Mouse (Mus musculus): ENCODE data around the gene Def8.

Def8 gene

DNA sequence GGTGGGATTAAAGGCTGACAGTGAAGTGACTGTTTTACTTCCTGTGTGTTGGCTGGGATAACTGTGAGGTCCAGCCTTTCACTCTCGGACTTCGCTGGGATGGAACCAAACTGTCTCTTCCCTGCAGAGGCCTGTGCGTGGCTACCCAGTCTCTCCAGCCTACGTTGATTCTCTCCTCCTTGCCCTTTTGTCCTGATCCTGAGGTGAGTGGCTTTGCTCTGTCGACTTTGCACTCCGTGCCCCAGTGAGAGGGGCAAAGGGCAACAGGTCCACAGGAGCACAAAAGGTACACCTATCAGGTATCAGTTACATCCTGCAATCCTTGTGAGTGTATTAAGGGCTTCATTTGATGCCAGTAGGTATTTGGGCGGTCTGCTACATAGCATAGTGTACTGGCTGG lies at the start of gene Def8:
Def8 (plus strand) TSS at position 87 of the 400 bp plus-strand sequence.
- DNase-seq (ENCODE audit: low spot score in 2 of 2) = no peak

DNA sequence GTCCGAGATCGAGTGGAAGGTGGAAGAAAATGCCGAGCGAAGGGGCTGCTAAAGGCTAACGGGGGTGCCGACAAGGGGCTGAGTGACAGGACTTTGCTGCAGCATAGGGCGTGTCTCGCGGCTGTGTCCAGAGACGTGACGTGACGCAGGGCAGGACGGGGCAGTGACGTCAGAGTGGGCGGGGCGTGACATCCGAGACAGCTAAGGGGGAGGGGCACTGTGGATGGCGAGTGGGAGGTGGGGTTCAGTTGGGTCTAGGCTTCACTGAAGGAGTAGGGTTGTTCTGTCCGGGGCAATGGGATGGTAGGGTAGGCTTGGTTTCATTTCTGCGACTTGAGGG lies 49.1 kb upstream of the Def8 start:
- peak; percentile 96 to 98 for DNase-seq (ENCODE audit: low spot score in 2 of 2)

DNA sequence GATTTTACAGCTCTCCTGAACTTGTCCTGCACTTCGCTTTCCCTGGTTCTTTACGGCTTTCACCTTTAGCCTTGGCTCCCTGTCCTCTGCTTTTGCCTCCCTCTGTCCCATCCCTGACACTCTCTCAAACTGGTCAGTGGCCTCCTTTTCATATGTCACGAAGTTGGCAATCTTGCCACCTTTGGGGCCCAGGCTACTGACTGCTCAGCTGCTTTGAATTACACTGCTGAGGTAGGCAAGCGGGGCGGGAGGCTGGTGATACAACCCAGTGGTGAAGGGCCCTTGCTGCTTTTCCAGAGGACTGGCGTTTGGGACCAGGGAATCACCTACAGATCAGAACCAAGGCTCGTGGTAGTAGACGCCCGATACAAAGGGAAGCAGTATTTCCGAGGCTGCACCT lies 47.6 kb upstream of the Def8 start:
- DNase-seq (ENCODE audit: low spot score in 2 of 2) = no peak

DNA sequence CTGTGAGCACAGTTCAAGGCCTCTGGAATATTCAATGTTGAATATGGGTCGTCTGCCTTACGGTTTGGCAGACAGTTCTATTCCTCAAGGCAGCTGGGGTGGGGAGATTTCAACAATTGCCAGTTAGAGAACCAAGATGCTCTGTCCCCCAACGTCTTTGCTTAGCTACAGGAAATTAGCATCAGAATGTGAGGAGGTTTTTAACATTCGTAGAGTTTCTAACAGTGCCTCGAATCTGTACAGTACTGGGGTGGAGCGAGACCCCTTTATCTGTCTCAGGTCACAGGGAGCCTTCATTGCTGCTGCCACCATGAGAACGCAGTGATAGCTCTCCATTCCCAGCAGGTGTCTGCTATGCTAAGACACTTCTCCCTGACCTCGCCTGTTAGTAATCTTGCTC lies 47.2 kb upstream of the Def8 start:
- no peak for DNase-seq (ENCODE audit: low spot score in 2 of 2)

DNA sequence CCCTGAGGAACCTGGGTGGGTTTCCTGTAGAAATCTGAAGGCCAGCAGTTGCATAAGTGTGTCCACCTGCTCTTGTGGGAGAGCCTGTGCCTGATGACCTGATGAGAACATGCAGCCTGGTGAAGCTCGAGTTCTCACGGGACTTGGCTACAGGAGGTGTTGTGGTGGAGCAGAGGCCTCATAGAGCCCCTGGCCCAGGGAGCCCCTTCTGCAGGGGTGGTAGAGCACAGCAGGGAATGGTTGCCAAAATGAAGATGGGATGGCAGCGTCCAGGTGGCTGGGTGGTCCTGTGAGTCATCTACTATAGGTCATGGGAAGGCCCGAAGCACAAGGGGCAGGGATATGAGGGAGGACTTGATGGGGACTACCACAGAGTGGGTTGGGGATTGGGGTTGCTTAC lies 41.6 kb upstream of the Def8 start:
- DNase-seq (ENCODE audit: low spot score in 2 of 2) = no peak

DNA sequence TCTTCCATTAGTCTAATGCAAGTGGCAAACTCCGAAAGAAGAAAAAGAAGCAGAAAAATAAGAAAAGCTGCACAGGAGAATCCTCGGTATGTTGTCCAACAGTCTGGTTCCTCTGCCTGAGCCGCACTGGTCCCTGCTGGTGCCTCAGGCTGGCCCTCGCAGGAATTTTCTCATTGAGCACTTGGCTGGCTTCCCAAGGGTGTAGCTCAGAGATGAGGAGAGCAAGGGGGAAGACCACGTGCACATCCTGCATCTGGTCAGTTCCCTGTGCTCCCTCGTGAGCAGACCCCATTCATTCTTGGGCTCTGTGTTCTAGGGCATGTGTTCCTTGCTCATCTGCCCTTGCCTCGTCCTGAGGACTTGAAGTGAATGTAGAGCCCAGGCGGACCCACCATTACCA lies 40.8 kb upstream of the Def8 start:
- DNase-seq (ENCODE audit: low spot score in 2 of 2) = no peak

DNA sequence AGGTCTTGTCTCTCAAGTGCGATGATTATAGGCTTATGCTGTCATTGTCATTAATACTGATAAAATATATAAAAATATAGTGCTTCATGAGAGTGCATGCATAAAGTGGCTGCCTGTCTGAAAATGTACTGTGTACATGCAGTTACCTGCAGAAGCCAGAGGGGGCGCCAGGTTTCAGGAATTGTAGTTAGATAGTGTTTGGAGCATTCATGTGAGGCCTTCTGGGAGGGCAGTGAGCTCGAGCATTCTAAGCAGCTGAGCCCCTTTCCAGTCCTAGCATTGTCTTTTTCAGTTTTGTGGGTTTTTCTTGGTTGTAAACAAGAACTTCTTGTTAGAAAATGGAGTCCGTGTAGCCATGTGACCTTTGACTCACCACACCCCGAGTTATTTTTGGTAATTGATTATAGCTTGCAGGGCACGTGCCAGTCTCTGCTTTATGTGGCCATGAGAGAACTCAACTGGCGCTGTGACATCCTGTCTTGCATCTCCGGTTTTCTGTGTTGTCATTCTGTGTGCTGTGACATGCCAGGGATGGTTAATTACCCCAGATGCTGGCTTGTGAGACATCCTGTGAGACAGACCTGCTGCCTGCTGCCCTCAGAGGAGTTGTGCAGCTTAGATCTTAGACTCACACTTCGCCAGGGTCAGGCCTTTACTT lies 38.3 kb upstream of the Def8 start:
- peak in 1 of 2 experiments; percentile 41 for DNase-seq (ENCODE audit: low spot score in 2 of 2)

DNA sequence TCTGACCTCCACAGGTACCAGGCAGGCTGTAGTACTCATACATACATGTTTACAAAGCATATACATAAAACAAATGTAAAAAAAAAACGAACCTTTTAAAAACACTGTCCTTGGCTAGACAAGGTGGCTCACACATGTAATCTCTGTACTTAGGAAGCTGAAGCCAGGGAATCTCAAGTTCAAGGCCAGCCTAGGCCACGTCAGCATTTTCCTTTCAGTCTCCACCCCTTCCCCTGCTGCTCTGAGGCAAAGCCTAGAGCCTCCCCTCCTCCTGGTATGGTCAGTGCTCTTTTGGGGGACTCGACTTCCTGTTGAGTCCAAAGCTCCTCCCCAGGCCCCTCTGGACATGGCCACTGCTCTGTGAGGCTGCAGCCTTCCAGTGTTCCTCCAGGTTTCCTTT lies 36.3 kb upstream of the Def8 start:
- no peak for DNase-seq (ENCODE audit: low spot score in 2 of 2)

DNA sequence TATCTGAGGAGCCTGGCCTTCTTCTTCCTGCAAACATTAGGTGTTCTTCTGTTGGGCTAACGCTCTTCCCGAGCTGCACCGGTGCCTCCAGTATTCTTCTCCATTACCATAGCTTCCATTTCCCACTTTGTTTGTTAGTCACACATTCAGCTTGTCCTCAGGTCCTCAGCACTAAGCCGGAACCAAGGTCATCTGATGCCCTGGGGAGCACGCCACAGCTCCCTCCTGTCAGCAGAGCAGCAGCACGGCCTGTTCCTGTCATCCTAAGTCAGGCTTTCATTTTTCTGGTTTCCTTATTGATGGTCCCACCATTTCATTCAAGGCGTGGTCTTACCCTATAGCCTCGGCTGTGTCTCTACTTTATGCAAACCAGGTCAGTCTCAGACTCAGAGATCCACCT lies 35.5 kb upstream of the Def8 start:
- DNase-seq (ENCODE audit: low spot score in 2 of 2) = no peak

DNA sequence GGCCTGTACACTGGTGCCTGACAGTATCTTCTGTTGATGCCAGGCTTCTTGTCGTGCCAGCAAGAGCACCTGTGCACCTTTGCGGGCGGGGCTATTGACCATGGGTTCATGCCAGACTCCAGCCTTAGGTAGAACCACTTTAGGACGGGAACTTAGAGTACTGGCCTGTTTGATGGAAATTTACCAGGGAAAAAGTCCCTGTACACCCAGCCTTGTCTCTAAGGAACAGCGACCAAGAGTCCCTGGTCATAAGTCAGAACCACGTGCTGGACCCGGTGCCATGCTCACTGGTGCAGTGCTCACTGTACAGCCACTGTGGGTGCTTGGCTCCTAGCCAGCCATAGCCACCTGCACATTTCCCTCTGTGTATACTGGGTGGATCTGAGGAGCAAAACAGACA lies 34.3 kb upstream of the Def8 start:
- DNase-seq (ENCODE audit: low spot score in 2 of 2) = no peak

DNA sequence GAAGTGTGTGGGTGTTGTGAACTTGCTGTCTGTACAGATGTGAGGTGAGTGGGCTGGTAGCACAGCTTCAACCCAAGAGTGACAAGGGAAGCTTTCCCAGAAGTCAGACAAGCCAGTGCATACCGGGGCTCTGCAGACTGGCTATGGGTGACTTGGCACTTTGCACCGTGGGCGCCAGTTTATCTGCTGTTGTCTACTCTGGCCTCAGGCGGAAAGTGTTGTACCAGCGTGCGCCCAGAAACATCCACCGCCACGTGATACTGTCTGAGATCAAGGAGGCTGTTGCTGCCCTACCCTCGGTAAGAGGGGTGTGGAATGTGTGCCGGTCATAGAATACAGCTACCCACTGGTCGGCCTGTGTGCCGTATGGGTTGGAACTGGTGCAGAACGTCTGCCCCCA lies 25.0 kb upstream of the Def8 start:
- DNase-seq (ENCODE audit: low spot score in 2 of 2) = no peak

DNA sequence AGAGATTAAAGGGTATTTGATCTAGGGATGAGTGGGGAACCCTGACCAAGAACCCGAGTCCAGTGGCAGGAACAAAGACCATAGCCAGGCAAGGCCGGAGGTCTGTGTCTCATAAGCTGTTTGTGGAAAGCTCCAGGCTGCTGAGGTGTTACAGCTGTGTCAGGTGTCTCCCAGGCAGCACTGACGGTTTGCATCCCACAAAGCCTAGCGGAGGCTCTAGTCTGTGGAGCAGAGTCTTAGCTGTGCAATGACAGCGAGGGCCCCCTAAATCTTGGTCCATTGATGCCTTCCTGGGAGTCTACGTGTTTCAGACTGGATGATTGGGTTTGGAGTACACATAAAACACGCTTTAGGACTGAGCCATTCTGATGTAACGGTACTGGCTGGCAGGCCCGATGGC lies 21.4 kb upstream of the Def8 start:
- DNase-seq (ENCODE audit: low spot score in 2 of 2) = no peak

DNA sequence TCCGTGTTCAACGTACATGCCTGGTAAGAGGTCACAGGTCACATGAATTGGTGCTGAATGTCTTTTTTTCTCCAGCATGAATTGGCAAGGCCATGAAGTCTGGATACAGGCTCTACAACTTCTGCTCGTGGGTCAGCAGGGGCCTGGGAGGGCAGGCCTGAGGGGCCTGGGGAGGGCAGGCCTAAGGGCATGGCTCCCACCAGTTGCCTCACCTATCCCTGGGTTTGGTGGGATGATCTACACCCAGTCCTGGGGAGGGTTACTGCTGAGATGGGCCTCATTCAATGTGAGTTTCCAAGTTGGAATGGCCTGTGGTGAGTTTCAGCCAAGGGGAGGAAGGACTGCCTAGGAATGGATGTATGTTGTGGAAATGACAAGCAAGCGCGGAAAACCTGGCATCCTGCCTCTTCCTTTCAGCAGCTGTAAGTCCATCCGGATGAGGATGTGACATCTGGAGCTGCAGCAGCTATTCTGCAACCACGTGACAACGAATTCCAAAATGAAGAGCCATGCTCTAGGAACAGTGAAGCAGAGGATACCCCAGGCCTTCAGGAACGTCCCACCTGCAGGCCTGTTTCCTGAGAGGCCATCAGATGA lies 20.5 kb upstream of the Def8 start:
- no peak for DNase-seq (ENCODE audit: low spot score in 2 of 2)

DNA sequence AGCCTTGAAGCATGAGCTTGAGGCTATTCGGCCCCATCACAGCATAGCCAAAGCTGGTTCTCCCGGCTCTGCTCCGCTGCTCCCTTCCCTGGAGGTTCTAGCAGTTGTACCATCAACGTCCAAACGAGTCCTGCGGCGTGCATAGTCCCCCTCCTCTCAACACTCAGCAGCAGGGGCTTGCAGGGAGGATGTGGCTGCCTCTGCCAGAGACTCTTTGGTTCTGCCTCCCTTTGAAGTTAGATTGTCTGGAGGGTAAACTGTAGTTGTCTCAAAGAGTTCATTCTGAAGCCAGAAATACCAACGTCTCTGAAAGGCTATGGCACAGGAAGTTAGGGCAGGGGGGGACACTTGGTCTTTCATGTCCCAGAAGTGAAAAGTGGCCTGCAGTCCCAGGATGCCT lies 18.8 kb upstream of the Def8 start:
- DNase-seq (ENCODE audit: low spot score in 2 of 2) = no peak

DNA sequence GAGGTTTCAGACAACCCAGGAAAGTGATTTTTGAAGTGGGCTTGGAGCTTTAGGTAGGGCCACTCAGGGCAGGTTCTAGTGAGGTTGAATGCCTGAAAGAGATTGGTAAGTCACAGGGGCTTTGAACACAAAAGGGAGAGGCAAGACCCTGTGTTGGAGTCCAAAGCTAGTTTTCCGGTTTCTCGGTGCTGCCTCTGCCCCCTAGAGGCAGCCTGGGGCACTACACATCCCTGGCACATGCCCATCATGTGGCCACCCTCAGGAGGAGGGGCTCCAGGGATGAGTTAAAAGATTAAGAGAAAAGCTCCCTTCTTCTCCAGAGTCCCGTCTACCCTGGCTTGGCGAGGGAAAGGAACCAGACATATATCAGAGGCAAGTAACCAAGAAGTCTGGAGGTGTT lies 16.5 kb upstream of the Def8 start, which contains the start of gene Mc1r:
Mc1r (plus strand) TSS at position 322 of the 400 bp plus-strand sequence.
- DNase-seq (ENCODE audit: low spot score in 2 of 2) = peak; percentile 41 to 65

DNA sequence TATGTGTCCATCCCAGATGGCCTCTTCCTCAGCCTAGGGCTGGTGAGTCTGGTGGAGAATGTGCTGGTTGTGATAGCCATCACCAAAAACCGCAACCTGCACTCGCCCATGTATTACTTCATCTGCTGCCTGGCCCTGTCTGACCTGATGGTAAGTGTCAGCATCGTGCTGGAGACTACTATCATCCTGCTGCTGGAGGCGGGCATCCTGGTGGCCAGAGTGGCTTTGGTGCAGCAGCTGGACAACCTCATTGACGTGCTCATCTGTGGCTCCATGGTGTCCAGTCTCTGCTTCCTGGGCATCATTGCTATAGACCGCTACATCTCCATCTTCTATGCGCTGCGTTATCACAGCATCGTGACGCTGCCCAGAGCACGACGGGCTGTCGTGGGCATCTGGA lies 15.7 kb upstream of the Def8 start:
- no peak for DNase-seq (ENCODE audit: low spot score in 2 of 2)

DNA sequence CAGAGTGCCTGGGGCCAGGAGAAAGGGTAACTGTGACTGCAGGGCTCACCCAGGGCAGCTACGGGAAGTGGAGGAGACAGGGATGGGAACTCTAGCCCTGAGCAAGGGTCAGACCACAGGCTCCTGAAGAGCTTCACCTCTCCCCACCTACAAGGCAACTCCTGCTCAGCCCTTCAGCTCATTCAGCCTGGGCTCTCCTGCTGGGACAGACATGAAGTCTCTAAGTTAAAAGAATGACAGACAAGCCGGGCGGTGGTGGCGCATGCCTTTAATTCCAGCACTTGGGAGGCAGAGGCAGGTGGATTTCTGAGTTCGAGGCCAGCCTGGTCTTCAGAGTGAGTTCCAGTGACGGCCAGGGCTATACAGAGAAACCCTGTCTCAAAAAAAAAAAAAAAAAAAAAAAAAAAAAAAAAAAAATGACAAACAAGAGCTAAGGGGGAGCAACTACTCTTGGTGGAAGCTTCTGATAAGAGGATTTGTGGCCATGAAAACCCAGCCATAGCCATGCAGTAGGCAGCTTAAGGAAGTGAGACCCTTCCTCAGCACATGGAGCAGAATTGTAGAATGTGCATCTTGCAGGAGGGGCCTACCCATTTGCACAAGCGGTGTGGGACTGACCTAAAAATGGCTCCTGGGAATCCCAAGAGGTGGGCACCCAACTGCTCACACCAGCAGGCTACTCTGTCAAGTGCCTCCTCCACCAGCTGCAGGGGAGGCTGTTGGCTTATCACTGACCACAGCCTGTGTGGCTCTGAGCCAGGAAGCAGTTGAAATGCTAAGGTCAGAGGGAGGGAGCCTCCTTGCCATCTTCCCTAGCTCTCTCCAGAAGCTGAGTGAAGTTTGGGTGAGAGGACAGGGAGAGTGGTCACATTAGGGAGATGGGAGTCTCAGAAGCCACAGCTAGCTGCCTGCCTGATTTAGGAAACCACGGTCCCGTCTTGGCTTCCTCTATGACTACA lies 14.5 kb upstream of the Def8 start:
- DNase-seq (ENCODE audit: low spot score in 2 of 2) = no peak

DNA sequence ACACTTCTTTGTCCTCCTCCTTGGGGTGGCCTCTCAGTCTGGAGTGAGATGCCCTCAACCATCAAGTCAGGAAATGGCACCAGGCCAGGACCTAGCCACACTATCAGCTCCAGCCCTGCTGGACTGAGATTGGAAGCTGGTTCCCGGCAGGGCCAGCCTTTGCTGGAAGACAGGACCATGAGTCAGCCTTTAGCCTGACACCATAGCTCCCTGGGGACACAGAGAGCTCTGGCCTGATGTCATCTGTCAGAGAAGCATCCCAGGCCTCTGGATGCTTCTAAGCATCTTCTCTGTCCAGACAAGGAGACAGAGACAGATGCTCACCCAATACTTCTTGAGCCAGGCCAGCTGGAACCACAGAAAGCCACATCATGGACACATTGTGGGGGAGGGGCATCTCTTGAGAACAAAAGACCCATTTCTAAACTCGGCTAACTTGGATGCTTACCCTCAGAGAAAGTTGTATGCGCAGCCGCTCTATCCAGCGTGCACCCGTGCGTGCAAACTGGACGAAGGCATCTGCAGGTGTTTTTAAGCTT lies 13.2 kb upstream of the Def8 start:
- DNase-seq (ENCODE audit: low spot score in 2 of 2) = no peak

DNA sequence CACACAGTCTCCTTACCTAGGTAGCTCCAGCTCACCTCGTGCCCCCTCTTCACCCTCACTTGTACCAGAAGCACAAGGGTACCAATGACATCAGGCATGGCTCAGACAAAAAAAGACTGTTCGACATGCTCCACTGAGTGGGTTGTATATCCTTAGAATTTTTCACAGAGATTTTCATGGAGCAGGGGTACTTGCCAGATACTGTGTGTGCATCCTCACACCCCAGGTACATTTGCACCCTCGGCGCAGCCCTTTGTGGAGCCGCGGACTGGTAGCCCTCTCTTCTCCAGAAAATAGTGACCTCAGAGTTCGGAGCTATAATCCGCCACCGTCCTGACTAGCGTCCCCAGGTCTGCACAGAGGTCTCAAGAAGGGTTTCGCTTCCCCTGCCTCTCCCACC lies 12.5 kb upstream of the Def8 start:
- no peak for DNase-seq (ENCODE audit: low spot score in 2 of 2)

DNA sequence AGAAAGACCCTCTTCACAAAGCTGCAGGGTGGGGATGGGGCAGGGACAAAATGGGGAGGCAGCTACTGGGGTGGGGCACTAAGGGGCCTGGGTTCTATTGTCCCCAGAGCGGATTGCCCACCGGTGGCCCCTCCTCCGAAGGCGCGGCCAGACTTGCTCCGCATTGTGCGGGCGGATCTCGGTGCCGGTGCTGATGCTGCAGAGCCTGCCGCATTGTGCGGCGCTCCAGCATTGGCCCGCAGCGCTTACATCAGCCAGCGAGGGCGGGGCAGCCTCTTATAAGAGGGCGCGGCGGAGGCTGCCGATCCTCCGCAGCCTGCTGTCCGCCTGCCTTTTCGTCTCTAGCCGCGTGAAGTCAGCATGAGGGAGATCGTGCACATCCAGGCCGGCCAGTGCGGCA lies 12.1 kb upstream of the Def8 start, which contains the start of gene Tubb3:
Tubb3 (plus strand) TSS at position 179 of the 400 bp plus-strand sequence.
- peak in 1 of 2 experiments; percentile 37 for DNase-seq (ENCODE audit: low spot score in 2 of 2)

DNA sequence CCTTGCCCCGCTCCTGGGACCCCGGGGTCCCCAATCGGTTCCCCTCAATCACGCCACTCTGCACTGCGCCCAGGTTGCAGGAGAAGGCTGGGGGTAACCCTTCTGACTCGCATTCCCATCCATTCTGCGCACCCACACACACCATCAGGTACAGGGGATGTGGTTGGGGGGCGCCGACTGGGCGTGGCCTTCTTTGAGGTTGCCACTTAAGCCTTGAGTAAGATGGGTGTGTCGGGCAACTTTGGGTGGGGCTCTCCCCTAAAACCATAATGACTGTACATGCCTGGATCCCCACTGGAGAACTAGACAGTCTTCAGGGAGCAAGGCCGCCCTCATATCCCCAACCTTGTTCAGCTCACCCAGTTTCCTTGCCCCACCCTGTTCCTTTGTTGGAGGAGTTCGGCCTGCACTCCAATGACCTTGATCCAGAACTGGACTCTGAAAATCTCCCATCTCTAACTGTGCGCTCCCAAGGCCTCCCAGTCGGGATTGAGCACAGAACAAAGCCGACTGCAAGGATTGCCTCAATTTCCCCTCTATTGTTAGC lies 11.5 kb upstream of the Def8 start:
- DNase-seq (ENCODE audit: low spot score in 2 of 2) = no peak

DNA sequence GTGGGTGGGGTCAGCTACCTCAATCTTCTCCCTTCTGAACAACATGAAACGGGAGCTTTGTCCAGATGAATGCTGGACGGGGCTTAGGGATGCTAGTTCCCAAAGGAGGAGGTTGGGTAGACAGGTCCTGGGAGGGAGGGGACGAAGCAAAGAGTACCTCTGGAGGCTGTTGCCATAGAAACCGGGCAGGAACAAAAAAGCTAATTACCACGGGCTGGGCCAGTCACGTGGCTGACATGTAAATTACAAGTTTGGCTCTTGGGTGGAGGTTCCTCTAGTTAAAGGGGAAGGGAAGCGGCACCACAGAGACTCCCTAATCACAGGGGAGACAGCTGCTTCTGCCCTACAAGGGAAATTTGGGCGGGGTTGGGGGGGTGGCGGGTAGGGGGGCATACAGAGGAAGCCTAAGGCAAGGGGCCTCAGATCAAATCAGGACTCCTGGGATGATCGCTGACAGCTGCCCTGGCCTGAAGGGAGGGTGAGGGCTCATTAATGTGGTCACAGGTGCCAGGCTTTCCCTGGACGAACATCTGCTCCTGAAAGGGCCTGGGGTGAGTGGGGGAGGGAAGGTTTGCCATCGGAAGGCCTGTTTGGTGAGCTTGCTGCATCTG lies 10.7 kb upstream of the Def8 start:
- DNase-seq (ENCODE audit: low spot score in 2 of 2) = peak in 1 of 2 experiments; percentile 50
